Mouse (Mus musculus): ENCODE data around the gene Prokr1.
"Not testable (repeated sequence)": the region's sequence is repeated elsewhere in the genome, so short reads cannot be mapped to it uniquely, and the experiment has no call there.

The Prokr1 gene

DNA sequence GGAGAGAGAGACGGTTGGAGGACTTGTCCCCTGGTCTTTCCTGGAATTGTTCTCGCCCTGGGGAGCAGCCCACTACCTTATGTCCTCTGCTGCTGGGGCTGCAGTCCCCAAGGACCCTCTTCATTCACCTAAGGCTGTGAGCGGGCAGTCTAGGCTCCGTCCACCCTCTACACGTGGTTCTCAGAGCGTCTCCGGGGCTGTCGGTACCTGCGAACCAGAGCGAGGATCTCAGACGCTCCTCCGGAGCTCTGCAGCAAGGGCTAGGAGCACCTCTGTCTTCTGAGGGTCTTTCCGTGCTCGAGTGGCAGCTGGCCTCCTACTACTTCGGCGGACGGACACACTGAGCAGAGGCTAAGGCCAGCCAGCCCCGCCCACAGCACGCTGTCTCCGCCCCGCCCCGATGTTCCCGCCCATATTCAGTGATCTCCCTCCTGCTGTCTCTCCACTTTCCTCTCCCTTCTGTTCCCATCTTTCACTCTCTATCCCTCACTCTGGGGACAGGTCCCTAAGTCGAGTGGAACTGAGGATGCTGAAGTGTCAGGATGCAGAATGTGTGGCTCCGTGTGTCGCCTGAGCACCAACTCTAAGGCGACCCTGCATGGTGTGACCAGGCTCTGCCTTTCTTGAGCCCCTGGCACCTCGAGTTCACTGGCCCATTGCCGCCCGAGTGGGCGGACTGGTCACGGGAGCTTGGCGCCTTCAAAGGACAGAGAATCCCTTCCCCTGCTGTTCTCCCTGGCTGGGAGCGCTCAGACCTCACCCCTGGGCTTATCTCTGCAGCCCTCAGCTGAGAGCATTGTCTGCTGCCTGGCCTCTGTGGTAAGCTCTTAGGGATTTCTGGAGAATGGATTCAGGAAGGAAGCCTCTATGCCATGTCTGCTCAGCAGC is at the start of gene Prokr1:
Prokr1 (minus strand) TSS at position 350 of the 888 bp plus-strand sequence.
- DNase-seq (ENCODE audit: low spot score in 2 of 2): peak in 1 of 2 experiments; percentile 5

DNA sequence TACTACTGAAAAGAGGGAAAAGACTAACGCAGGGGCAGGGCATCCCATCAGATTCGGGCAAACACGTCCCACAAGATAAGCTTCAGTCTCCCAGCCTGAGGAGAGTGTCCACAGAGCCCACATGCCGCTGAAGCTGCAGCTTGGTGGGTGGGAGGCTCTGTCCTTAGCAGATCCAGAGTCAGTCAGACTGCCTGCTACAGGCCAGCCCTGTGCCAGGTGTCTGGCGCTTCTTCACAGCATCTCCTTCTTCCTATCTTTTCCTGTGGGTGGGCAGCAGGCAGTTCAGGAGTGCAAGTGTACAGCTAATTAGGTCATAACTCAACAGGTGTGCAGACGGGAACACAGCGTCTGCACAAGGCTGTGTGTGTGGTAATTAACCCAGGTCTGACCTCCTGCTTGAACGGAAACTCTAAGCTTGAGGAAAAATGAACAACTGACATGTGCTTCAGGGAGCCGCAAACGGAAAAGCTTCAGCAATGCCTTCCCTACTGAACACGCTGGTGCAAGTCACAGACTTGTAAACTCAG is 47.7 kb upstream of the Prokr1 start:
- no peak for DNase-seq (ENCODE audit: low spot score in 2 of 2)

DNA sequence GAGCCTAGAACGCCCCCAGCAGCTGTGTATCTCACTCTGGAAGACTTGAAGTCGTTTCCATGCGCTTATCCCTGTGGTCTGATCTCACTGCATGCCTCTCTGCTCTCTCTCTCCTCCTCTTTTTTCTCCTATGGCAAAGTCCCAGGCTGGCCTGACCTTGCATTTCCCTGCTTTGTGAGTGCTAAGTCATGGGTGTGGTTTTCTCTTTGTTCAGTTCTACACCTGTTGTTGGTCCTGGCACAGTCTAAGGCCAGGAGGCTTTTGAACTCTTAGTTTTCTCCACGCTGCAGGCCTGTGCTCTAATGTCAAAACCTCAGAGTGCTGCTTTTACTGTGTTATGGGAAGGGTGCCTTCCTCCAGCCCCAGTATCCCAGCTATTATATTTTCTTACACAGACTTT is 41.6 kb upstream of the Prokr1 start:
- no peak for DNase-seq (ENCODE audit: low spot score in 2 of 2)

DNA sequence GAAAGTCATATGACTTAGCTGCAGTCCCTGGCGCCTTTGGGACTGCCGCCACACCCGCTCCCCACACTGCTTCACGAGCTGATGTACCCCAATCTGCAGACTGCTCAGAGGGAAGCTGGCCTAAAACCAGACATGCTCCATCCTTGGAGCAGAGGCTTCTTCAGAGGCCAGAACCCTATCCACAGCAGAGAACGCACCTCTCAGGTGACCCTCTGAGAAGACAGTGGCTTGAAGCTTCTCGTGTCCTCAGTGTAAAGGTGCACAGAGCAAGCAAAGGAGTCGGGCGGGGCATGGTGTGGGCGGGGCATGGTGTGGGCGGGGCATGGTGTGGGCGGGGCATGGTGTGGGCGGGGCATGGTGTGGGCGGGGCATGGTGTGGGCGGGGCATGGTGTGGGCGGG is 38.4 kb upstream of the Prokr1 start:
- not testable (repeated sequence) for DNase-seq (ENCODE audit: low spot score in 2 of 2)

DNA sequence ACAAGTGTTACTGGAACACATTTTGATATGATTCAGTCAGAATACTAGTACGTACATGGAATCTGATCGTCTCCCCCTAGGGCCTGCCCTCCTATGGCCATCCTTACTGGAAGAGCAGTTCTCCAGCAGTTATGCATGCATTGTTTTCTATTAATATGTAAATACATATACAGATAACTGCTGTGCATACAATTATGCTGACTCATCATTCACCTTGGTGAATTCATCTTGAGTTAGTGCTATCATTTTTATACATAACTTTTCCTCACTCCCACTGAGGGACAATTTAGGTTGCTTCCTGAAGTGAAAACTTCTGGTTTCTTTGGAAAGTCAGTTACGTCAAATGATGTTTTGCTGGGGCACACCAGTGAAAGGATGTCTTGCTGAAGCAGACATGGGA is 32.6 kb upstream of the Prokr1 start:
- no peak for DNase-seq (ENCODE audit: low spot score in 2 of 2)

DNA sequence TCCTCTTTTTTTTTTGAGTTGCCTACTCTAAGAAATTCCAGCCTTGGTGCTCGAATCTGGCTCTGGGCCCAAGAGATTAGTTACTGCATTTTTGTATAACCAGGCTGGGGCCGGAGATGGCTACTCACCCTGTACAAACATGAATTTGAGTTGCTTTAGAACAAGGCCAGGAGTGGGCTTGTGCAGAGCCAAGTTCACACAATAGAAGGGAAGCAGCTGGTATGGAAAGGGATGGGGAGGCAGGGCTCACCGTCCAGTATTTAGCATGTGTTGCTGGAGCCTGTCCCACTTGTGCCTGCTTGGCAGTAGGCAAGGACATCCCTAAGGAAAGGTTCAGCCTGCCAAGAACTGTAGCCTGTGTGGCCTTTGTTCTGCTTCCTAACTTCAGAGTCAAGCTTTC is 30.7 kb upstream of the Prokr1 start:
- DNase-seq (ENCODE audit: low spot score in 2 of 2): peak in 1 of 2 experiments; percentile 5

DNA sequence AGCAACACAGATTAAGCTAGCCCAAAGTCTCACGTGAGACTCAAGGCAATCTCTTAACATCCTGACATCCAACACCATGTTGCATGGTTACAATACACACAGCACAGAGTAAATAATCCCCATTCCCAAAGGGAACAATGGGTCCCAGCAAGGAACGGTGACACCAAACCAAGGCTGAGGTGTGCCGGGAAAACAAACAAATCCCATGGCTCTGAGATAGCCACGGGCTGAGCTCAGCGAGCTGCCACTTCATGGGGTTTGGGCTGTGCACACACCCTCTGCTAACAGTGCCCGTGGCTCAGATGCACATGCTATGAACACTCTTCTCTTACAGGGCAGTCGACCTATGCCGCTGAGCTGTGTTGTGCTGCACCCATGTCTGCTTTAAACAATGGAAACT is 27.5 kb upstream of the Prokr1 start:
- no peak for DNase-seq (ENCODE audit: low spot score in 2 of 2)

DNA sequence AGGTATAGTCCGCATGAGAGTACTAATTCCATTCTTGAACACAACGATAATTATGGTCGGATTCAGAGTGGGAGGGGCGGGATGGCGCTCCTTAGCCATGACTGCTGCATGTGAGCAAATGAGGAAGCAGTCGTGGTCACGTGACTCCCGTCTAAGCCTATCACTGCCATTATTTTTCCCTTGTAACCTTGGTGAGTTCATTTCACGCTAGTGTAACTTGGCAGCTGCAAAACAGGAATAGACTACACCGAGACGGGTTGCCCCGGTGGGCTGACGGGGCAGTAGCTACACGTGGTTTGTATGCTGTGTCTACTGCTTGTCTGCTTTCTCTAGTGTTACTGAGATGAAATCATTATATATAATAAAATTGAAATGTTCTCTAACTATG is 25.1 kb upstream of the Prokr1 start:
- DNase-seq (ENCODE audit: low spot score in 2 of 2): no peak

DNA sequence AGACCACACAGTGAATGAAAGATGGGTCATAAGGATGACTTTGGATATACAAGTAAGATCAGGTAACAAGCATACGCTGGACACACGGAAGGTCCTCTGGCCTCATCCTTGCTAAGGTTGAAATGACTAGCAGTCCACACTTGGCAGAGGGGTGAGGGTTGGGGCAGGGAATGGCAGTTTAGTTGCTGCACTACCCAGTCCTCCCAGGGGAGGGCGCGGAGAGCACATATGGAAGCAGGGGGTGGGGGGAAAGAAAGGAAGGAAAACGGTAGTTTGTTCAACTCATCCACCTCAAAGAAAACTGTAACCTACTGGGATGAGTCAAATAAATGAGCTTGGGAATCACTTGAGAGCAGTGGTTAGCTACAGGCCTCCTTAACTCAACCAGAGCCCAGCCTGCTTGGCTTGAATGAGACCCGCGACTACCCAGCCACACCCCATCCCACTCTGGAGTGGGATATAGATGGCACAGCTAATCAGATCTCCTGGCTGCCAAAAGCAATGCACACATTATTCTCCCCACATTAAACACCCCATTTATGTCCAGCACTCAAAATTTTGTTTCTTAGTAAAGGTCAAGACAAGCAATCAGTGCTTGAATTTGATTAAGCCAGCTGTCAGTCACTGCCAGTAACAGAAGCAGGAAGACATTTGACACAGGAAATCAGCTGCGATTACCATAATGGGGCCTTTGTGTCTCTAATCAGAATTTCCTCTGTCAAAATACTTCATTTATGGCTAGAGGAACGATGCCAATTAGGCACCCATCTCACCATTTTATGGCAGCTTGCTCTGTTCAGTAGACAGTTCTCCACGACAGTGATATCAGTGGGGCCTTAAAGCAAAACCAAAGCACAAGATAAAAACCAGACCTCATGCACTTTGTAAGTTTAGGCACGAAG is 24.5 kb upstream of the Prokr1 start:
- DNase-seq (ENCODE audit: low spot score in 2 of 2): no peak

DNA sequence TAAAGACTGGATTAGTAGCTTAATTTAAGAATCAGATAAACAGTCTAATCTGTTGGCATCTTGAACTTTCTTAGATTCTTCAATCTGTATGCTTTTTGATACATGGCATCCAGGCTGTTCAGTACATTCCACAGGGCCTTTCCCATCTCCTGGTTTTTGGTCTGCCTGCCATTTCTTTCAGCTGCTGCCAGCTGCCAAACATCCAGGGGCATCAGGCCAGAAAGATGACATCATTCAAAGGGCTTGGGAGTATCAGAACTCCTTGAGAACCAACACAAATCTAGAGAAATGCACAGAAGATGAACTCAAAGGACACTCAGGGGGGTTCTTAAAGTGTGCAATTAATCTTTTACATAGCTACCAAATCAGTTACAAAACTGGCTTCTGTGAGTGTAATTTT is 9.3 kb upstream of the Prokr1 start:
- DNase-seq (ENCODE audit: low spot score in 2 of 2): peak in 1 of 2 experiments; percentile 15

DNA sequence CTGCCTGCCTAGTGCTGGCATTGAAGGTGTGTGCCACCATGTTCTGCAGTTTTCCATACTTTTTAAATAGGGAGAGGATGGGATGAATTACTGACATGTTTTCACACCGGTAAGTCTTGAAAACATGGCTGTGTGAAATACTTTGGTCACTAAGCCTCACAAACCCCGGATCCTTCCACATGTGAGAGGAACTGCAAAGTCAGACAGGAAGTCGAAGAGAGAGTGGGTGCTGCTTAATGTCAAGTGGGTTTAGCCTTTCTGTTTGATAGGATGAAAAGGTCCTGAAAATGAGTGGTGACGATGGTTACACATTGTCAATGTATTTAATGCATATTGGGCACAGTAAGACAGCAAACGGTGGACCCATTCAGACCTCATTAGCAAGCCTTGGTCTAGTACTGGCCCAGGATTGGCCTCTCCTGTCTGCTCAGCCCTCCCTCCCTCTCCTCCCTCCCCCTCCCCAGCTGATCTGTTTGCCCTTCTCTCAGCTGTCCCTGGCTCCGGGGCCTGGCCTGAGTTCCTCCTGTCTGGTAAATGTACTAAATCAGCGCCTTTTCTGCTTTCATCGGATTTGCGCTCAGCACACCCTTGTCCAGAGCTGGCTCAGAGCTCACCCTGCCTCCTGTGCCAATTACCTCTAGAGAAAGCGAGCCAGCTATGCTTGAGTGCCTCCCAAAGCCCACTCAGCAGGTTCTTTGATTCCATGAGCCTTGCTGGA is 6.7 kb upstream of the Prokr1 start:
- no peak for DNase-seq (ENCODE audit: low spot score in 2 of 2)

DNA sequence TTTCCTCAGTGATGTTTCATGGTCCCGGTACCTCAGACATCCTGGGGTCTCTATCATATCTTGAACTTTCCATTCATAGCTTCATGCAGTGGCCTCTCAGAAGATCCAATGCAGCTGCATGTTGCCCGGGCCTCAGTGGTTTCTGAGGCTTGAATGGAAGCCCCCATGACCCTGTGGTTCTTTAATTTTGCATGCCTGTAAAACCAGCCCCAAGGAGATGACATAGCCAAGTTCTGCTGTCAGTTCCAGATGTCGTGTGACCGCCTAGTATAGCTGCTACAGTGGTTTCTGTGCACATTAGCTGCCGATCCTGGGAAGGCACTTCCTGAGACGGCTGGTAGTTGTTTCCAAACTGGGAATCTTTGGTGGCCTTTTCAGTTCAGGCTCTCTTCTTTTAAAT is 3.6 kb upstream of the Prokr1 start:
- DNase-seq (ENCODE audit: low spot score in 2 of 2): no peak

DNA sequence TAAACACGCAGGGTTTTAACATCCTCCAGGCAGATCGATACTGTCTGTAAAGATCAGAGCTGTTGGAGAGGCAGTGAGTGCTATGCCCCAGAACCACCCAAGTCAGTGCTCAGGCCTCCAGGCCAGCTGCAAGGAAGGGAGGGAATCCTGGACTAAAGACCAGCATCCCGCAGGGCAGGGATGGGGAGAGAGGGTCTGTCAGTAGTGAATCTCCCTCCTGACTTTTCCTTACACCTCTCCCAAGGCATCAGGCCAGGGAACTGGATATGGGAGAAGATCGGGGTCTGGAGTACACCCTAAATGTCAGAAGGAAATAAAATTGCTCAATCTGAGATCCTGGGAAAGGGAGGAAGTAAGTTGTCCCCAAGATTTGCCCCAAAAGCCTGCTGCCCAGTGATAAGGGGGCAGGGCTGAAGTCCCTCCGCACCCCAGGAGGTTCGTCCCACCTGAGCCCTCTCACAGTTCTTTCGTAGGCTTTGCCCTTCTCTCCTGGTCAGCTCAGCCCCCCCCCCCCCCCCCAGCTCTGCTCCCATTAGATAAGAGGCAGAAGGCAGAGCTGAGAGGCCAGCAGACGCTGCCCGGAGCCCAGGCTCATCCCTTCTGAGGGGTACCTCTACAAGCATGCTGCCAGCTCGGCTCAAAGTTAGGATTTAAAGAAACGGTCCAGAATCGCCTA is 687 bp downstream of the Prokr1 start:
- no peak for DNase-seq (ENCODE audit: low spot score in 2 of 2)

DNA sequence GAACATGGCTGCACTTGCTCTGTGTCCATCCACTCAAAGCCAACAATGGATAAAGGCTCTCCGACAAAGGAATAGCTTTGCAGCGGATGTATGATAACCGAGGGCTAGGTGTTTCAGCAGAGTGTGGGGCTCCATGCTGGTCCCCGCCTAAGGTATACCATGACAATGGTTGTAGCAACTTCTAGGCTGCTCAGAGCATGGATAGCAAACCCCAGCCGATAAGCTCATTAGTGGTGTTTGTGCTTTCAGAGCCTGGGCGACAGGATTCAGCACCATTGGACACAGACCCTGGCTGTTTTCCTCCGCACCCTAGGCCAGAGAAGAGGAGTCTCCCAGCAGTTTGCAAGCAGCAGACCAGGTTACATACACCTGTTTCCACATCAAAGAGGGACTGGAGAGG is 6.6 kb downstream of the Prokr1 start:
- DNase-seq (ENCODE audit: low spot score in 2 of 2): no peak

DNA sequence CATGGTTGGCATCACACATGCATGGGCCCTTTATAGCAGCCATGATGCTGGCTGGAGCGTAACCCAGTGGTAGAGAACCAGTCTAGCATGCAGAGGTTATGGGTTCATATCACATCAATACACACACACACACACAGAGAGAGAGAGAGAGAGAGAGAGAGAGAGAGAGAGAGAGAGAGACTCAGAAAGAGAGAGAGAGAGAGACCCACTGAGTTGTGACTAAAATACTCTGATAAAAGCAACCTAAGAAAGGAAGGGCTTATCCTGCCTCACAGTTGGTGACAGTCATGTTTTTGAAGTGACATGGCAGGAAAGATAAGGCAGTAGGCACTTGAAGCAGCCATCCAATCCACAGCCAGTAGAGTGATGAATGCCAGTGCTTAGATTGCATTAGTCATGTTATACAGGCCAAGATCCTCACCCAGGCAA is 7.3 kb downstream of the Prokr1 start:
- DNase-seq (ENCODE audit: low spot score in 2 of 2): no peak

DNA sequence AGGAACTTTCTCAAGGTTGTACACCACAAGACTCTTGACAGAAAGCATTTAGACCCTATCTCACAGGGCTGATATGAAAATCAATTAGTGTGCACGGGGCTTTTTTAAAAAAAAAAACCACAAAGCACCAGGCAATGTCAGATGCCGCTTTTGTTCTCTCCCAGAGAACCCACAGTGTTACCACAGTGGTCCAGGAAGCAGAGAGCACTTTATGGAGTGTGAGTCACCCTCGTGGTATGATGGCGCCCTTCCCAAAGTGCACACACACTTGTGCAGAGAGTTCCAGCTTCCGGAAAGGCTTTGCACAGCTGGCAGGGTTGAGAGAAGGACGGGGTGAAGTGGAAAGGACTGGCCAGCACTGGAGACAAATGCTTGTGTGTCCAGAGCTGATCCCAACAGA is 8.1 kb downstream of the Prokr1 start:
- no peak for DNase-seq (ENCODE audit: low spot score in 2 of 2)

DNA sequence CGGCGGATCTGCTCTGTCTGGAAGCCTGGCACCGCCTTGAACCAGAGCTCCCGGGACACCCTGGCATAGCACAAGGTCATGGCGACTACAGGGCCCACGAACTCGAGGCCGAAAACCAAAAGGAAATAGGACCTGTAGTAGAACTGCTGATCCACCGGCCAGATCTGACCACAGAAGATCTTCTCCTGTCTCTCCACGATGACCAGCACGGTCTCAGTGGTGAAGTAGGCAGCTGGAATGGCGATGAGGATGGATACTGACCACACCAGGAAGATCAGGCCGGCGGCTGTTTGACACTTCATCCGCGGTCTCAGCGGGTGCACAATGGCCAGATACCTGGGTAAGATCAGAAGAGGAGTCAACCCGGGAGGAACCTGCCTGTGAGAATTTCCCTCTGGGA is 9.0 kb downstream of the Prokr1 start:
- DNase-seq (ENCODE audit: low spot score in 2 of 2): no peak

DNA sequence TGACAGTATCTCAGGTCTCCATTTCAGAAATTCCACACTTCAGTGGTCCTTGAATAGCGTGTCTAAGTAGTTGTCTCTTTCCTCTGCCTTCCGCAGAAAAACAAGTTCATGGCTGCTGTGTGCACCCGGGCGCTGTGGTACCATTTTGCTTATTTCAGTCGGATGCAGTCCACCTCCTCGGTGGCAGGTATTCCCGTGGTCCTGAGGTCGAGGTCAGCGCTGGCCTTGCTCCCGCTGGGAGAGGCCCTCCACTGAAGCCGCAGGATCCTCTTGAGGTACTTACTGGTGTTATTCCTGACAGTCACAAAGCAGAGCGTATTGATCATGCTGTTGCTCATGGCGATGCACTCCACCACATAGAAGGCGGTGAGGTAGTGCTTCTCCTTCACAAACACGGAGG is 9.5 kb downstream of the Prokr1 start:
- DNase-seq (ENCODE audit: low spot score in 2 of 2): no peak

DNA sequence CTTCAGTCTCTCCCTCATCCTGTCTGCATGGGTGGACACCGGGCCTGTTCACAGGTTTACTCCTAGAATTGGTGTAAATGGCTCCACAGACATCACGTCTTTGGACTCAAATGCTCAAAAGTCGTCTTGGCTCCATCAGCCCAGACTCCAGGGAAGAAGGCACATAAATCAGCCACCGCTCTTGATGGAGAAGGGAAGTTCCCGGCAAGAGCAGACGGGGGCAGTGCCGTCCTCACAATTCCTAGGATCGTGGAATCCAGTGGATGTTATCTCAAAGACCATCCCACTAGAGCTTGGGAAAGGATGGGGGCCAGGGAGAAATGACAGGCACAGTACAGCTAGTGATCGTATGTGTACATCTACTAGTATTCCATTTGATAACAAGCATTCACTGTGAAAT is 12.3 kb downstream of the Prokr1 start:
- no peak for DNase-seq (ENCODE audit: low spot score in 2 of 2)

DNA sequence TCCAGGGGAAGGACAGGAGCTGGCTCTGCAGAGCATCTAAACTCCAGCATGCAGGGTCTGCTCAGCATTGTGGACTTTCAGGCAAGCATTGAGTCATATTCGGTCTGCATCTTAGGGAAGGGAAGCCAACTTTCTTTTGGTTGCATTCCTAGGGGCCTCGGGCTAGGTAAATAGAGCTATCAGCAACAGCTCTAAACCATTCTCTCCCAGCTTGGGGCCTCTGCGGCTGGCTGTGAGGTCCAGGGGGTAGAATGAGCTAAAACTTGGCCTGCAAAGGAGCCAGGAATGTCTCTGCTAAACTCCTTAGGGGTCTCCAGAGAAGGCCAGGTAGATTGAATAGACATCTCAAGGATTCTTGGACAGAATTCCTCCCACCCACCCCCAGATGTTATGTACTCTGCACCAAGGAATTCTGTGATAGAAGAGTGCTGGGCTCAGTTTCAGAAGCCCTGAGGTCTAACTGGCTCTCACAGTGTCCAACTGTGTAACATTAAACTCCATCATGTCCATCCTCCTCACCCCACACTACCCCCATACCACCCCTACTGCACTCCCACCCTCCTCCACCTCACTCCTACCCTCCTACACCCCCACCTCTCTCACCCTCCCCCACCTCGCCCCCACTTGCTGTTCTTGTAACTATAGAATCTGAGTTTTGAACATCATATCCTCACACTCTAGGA is 13.8 kb downstream of the Prokr1 start:
- no peak for DNase-seq (ENCODE audit: low spot score in 2 of 2)

DNA sequence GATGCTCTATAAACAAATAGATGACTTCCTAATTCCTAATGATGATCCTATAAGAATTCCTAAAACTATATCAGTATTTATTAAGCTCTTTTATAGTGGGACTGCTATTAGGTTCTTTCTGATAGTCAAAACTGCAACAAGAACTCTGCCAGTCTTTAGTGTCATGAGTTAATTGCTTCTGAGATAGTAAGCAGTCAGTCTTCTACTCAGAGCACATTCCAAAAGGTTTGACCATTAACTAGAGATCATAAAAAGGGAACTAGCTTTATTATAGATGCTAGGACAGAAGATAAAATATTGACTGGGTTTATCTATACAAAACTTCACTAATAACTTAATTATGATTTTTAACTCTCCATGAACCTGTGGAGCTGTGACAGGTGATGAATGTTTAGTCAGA is 18.7 kb downstream of the Prokr1 start:
- DNase-seq (ENCODE audit: low spot score in 2 of 2): not testable (repeated sequence)
